Mouse (Mus musculus): ENCODE data around the gene Kcnk16. TPM values are rescaled to one million over a fixed set of nuclear protein-coding genes. Genes with fewer than 3 reads are reported as not detected.

Gene Kcnk16
- polyA plus RNA-seq, 1 experiment from 2014 or later, result not detected

DNA sequence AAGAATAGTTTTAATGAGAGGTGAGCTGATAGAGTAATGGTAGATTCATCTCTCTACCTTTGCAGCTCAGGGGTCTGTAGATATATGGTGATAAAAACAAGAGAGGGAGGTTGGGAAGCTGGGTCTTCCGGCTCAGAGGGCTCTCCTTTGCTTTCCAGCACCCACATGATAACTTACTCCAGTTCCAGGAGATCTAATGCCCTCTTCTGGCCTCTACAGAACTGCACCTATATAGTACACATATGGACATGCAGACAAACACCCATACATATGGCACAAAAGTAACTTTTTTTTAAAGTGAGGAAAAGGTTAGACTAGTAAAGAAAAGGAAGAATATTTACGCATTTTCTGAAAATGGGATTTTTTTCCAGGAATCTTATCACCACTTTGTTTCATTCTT lies 34.6 kb downstream of the Kcnk16 start:
- no peak overlapping the region for H3K27ac ChIP-seq (ENCODE audit: low read depth, low read length)
- no peak overlapping the region for H3K4me2 ChIP-seq (ENCODE audit: low read depth, low read length)
- H3K4me3 ChIP-seq (ENCODE audit: low read depth, low read length), result no peak overlapping the region
- no peaks in the 10 kb centered on the region for H3K4me1 ChIP-seq (ENCODE audit: control insufficient read depth, insufficient read depth, low read length)
- H3K36me3 ChIP-seq (ENCODE audit: control insufficient read depth, insufficient read depth, low read length), result no peaks in the 10 kb centered on the region
- no peak for ATAC-seq (ENCODE audit: low read depth)
- WGBS, result 95% methylated on average over 2 of the region's 2 CpGs
- no peak overlapping the region for H3K9ac ChIP-seq (replicated peaks; ENCODE audit: low read depth, low read length)
- H3K27me3 ChIP-seq (ENCODE audit: control insufficient read depth, insufficient read depth, low read length), result no peaks in the 10 kb centered on the region
- H3K9me3 ChIP-seq (ENCODE audit: control insufficient read depth, low read length), result no peaks in the 10 kb centered on the region

DNA sequence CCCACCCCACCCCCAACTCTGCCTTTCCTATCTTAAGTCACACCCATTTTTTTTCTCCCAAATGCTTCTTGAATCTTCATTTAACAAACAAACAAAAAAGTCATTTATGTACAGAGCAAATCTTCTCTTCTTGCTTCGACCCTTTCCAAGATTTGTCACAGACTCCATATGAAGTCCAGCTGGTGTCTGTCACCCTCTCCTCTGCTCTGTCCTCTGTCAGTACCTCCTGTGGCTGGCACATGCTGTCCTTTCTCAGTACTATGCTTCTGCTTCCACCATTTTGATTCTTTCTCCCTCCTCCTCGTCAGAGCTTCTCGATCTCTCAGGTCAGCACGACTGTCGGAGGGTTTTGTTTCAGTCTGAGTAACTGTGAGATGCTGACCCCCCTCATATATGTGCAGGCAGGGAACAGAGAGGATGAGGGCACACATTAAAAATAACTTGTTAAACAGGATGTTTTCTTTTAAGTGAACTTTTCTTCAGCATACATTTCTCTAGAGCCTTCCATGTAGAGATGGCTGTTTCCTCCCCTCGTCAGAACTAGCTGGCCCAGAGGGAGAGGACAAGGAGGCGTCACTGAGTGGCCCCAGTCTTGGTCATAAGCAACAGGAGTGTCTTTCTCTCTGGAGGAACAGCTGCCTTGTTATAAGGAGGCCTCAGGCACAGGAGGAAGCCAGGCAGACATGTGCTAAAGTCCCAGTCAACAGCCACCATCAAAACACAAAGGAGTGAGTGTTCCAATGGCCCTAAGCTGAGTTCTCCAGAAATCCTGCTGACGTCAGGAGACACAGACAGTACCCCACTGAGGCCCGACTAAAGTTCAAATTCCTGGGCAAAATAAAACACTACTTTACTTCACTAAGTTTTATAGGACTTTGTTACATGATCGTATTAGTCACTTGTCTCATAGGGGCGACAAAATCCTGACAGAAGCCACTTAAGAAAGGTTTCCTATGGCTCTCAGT lies 35.7 kb downstream of the Kcnk16 start:
- H3K36me3 ChIP-seq (ENCODE audit: control insufficient read depth, insufficient read depth, low read length), result no peaks in the 10 kb centered on the region
- H3K9me3 ChIP-seq (ENCODE audit: control insufficient read depth, low read length), result no peaks in the 10 kb centered on the region
- 76% methylated on average over 11 of the region's 11 CpGs for WGBS
- H3K27me3 ChIP-seq (ENCODE audit: control insufficient read depth, insufficient read depth, low read length), result no peaks in the 10 kb centered on the region
- H3K9ac ChIP-seq (replicated peaks; ENCODE audit: low read depth, low read length), result no peak overlapping the region
- ATAC-seq (ENCODE audit: low read depth), result no peak
- no peaks in the 10 kb centered on the region for H3K4me1 ChIP-seq (ENCODE audit: control insufficient read depth, insufficient read depth, low read length)
- no peak overlapping the region for H3K4me2 ChIP-seq (ENCODE audit: low read depth, low read length)
- no peak overlapping the region for H3K4me3 ChIP-seq (ENCODE audit: low read depth, low read length)
- H3K27ac ChIP-seq (ENCODE audit: low read depth, low read length), result no peak overlapping the region

DNA sequence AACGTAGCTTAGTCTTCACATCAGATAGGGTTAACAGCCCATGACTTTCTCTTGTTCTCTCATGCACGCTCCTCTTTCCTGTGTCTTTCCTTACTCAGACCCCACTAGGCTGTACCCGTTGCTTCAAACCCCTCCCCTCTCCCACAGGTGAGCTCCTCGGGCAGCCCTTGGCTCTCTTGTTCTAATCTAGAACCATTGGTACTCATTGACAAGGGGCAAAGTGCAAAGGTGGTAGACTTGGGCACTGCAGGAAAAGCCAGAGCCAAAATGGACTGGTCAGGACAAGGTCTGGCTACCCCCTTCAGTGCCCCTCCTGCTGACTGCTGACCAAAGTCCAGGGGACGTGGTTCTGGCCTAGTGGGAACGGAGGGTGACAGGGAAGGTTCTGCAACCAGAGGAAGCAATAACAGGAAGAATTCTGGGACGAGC lies 38.9 kb downstream of the Kcnk16 start:
- no peaks in the 10 kb centered on the region for H3K36me3 ChIP-seq (ENCODE audit: control insufficient read depth, insufficient read depth, low read length)
- ATAC-seq (ENCODE audit: low read depth), result no peak
- 92% methylated on average over 7 of the region's 7 CpGs for WGBS
- H3K4me1 ChIP-seq (ENCODE audit: control insufficient read depth, insufficient read depth, low read length), result 0 out of 2 replicates have a peak, but pooled peaks cover under 1% of the 10 kb centered on the region
- H3K4me2 ChIP-seq (ENCODE audit: low read depth, low read length), result no peak overlapping the region
- no peak overlapping the region for H3K27ac ChIP-seq (ENCODE audit: low read depth, low read length)
- H3K4me3 ChIP-seq (ENCODE audit: low read depth, low read length), result no peak overlapping the region
- H3K9me3 ChIP-seq (ENCODE audit: control insufficient read depth, low read length), result no peaks in the 10 kb centered on the region
- no peak overlapping the region for H3K9ac ChIP-seq (replicated peaks; ENCODE audit: low read depth, low read length)
- H3K27me3 ChIP-seq (ENCODE audit: control insufficient read depth, insufficient read depth, low read length), result no peaks in the 10 kb centered on the region

DNA sequence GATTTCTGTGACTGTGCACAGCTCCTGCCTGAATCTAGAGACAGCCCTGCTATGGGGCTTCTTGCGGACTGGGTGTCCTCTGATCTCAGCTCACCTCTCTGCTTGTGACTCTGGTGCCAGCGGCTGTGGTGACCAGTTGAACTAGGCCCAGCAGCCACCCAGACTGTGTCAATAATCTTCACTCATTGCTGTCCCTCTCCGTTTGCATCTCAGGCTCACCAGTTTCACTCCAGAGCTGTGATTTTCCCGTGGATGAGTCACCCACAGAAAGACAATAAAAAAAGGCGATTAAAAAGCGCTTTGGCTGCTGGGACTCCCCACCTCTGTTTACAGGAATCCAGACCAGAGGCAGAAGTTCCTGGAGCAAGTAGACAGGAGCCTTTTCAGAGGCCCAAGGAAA lies 39.6 kb downstream of the Kcnk16 start:
- 73% methylated on average over 6 of the region's 6 CpGs for WGBS
- no peak overlapping the region for H3K4me2 ChIP-seq (ENCODE audit: low read depth, low read length)
- H3K27me3 ChIP-seq (ENCODE audit: control insufficient read depth, insufficient read depth, low read length), result no peaks in the 10 kb centered on the region
- H3K9ac ChIP-seq (replicated peaks; ENCODE audit: low read depth, low read length), result no peak overlapping the region
- no peak overlapping the region for H3K4me3 ChIP-seq (ENCODE audit: low read depth, low read length)
- ATAC-seq (ENCODE audit: low read depth), result no peak
- H3K36me3 ChIP-seq (ENCODE audit: control insufficient read depth, insufficient read depth, low read length), result no peaks in the 10 kb centered on the region
- 0 out of 2 replicates have a peak, but pooled peaks cover 2% of the 10 kb centered on the region for H3K4me1 ChIP-seq (ENCODE audit: control insufficient read depth, insufficient read depth, low read length)
- no peak overlapping the region for H3K27ac ChIP-seq (ENCODE audit: low read depth, low read length)
- H3K9me3 ChIP-seq (ENCODE audit: control insufficient read depth, low read length), result no peaks in the 10 kb centered on the region

DNA sequence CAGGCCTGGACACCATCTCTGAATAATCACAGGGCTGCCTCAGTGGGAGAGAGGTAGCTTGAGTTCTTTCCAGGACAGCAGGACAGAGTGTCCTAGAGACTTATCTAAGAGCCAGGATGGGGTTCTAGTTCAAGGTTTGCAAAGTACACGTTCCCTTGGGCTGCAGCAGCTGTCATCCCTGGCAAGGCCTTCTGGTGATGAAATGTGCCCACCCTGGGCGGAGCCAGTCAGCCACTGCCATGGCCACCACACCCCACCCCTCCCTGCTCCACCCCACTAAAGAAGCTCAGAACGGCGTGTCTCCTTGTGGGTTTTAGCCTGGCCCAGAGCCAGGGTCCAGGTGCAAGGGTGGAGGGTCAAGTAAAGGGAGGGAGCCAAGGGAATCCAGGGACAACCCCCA lies 40.7 kb downstream of the Kcnk16 start:
- WGBS, result 66% methylated on average over 4 of the region's 4 CpGs
- H3K27ac ChIP-seq (ENCODE audit: low read depth, low read length), result no peak overlapping the region
- H3K4me1 ChIP-seq (ENCODE audit: control insufficient read depth, insufficient read depth, low read length), result 0 out of 2 replicates have a peak, but pooled peaks cover 2% of the 10 kb centered on the region
- H3K9me3 ChIP-seq (ENCODE audit: control insufficient read depth, low read length), result no peaks in the 10 kb centered on the region
- no peaks in the 10 kb centered on the region for H3K27me3 ChIP-seq (ENCODE audit: control insufficient read depth, insufficient read depth, low read length)
- no peak overlapping the region for H3K4me3 ChIP-seq (ENCODE audit: low read depth, low read length)
- H3K4me2 ChIP-seq (ENCODE audit: low read depth, low read length), result no peak overlapping the region
- no peaks in the 10 kb centered on the region for H3K36me3 ChIP-seq (ENCODE audit: control insufficient read depth, insufficient read depth, low read length)
- no peak overlapping the region for H3K9ac ChIP-seq (replicated peaks; ENCODE audit: low read depth, low read length)
- no peak for ATAC-seq (ENCODE audit: low read depth)

DNA sequence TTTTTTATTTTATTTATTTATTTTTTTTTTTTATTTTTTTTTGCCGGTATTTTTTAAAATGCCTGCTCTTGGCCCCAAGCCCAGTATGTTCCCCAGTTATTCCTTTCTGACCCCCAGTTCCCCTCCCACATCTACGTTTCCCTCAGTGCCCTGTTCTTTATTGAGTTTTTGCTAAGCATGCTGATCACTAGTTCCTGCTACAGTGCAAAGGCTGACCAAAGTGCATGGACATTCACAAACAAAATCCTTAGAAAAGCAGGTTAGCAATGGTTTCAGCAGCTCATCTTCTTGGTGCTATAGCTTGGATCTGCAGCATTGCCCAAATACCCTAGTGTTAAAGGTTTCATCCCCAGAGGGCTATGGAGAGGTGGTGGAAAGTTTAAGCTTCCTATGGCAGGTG lies 42.0 kb downstream of the Kcnk16 start:
- Histone ChIP-seq H3K4me2 (ENCODE audit: low read depth, low read length) (no peak overlapping the region), H3K4me1 (ENCODE audit: control insufficient read depth, insufficient read depth, low read length) (0 out of 2 replicates have a peak, but pooled peaks cover 2% of the 10 kb centered on the region), H3K9ac (replicated peaks; ENCODE audit: low read depth, low read length) (no peak overlapping the region), H3K36me3 (ENCODE audit: control insufficient read depth, insufficient read depth, low read length) (no peaks in the 10 kb centered on the region), H3K27me3 (ENCODE audit: control insufficient read depth, insufficient read depth, low read length) (no peaks in the 10 kb centered on the region), H3K9me3 (ENCODE audit: control insufficient read depth, low read length) (no peaks in the 10 kb centered on the region), H3K27ac (ENCODE audit: low read depth, low read length) (no peak overlapping the region), H3K4me3 (ENCODE audit: low read depth, low read length) (no peak overlapping the region)
- ATAC-seq (ENCODE audit: low read depth), result no peak
- WGBS, result 54% methylated on average over 2 of the region's 2 CpGs

DNA sequence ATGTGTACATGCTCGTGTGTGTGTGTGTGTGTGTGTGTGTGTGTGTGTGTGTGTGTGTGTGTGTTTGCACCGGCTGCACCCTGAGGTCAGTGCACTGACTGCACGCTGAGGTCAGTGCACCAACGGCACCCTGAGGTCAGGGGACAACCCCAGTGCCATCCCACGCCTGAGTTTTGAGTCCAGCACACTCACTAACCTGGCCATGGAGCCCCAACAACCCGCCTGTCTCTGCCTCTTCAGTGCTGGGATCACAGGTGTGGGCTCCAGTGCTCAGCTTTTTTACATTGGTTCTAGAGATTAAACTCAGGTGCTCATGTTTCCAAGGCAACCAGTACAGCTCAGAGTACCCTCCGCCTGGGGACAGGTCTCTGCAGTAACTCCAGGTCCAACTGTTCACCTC lies 42.5 kb downstream of the Kcnk16 start:
- no peak overlapping the region for H3K4me2 ChIP-seq (ENCODE audit: low read depth, low read length)
- H3K9me3 ChIP-seq (ENCODE audit: control insufficient read depth, low read length), result no peaks in the 10 kb centered on the region
- no peaks in the 10 kb centered on the region for H3K36me3 ChIP-seq (ENCODE audit: control insufficient read depth, insufficient read depth, low read length)
- no peak overlapping the region for H3K27ac ChIP-seq (ENCODE audit: low read depth, low read length)
- no peak overlapping the region for H3K9ac ChIP-seq (replicated peaks; ENCODE audit: low read depth, low read length)
- no peak overlapping the region for H3K4me3 ChIP-seq (ENCODE audit: low read depth, low read length)
- H3K27me3 ChIP-seq (ENCODE audit: control insufficient read depth, insufficient read depth, low read length), result no peaks in the 10 kb centered on the region
- 41% methylated on average over 7 of the region's 7 CpGs for WGBS
- ATAC-seq (ENCODE audit: low read depth), result no peak
- 0 out of 2 replicates have a peak, but pooled peaks cover 2% of the 10 kb centered on the region for H3K4me1 ChIP-seq (ENCODE audit: control insufficient read depth, insufficient read depth, low read length)

DNA sequence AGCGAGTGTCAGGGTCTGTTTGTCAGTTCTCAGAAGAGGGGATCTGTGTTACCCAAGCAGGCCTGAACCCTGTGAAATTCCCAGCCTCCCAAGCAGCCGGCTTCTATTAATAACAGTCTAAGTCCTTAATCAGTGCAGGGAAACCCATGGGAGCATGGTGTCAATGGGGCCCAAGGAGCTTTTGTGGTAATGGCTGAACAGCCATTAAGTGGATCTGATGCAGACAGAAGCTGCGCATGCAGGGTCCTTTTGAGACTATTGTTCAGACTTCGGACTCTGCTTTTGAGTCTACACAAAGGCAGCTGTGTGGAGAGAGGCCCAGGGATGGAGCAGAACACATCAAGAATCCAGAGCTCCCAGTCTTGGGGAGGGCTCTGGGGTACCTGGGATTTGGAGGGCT lies 43.5 kb downstream of the Kcnk16 start:
- Histone ChIP-seq H3K27ac (ENCODE audit: low read depth, low read length) (no peak overlapping the region), H3K9me3 (ENCODE audit: control insufficient read depth, low read length) (no peaks in the 10 kb centered on the region), H3K4me1 (ENCODE audit: control insufficient read depth, insufficient read depth, low read length) (0 out of 2 replicates have a peak, but pooled peaks cover 2% of the 10 kb centered on the region), H3K4me3 (ENCODE audit: low read depth, low read length) (no peak overlapping the region), H3K4me2 (ENCODE audit: low read depth, low read length) (no peak overlapping the region), H3K36me3 (ENCODE audit: control insufficient read depth, insufficient read depth, low read length) (no peaks in the 10 kb centered on the region), H3K27me3 (ENCODE audit: control insufficient read depth, insufficient read depth, low read length) (no peaks in the 10 kb centered on the region), H3K9ac (replicated peaks; ENCODE audit: low read depth, low read length) (no peak overlapping the region)
- no peak for ATAC-seq (ENCODE audit: low read depth)
- WGBS, result 21% methylated on average over 4 of the region's 4 CpGs

DNA sequence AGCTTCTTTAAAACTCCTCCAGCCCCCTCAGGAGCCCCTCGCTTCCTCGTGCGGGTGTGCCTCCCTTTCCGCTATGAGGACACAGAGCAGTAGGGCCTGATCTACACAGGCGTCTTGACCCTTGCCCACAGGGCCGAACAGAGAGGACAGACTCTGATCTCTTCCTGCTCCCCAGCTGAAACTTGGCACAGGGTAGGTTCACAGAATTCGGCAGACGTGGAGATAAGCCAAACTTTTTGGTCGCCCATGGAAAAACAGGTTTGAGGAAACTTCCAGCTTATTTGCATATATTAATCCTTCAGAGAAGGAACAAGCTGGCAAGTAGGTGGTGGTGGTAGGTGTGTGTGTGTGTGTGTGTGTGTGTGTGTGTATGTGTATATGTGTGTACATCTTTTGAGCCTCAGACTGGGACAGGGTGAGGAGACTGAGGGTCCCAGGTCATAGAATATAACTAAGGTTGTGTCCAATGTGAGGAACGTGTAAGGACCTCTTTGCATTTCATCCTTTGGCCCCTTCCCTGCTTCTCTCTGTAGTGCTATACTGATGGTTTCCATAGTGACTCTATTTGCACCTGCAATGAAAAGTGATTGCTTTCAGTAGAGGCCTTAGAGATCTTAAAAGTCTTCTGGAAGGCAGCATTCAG lies 44.3 kb downstream of the Kcnk16 start:
- Histone ChIP-seq H3K4me1 (ENCODE audit: control insufficient read depth, insufficient read depth, low read length) (0 out of 2 replicates have a peak, but pooled peaks cover 2% of the 10 kb centered on the region), H3K27me3 (ENCODE audit: control insufficient read depth, insufficient read depth, low read length) (no peaks in the 10 kb centered on the region), H3K9me3 (ENCODE audit: control insufficient read depth, low read length) (no peaks in the 10 kb centered on the region), H3K36me3 (ENCODE audit: control insufficient read depth, insufficient read depth, low read length) (no peaks in the 10 kb centered on the region), H3K4me2 (ENCODE audit: low read depth, low read length) (no peak overlapping the region), H3K4me3 (ENCODE audit: low read depth, low read length) (no peak overlapping the region), H3K27ac (ENCODE audit: low read depth, low read length) (no peak overlapping the region), H3K9ac (replicated peaks; ENCODE audit: low read depth, low read length) (no peak overlapping the region)
- WGBS, result 57% methylated on average over 10 of the region's 10 CpGs
- no peak for ATAC-seq (ENCODE audit: low read depth)
